Mouse (Mus musculus) brain, adult 2 months (tissue): Measurements from ENCODE around the gene Mrc1.
"Not testable (repeated sequence)": the region's sequence is repeated elsewhere in the genome, so short reads cannot be mapped to it uniquely, and the experiment has no call there.

Experiments used
- DNase-seq: peaks from one replicate; pipeline ENCODE4 v3.0.0; 2011; ENCODE audit warnings: low read depth, low spot score

Gene Mrc1

DNA sequence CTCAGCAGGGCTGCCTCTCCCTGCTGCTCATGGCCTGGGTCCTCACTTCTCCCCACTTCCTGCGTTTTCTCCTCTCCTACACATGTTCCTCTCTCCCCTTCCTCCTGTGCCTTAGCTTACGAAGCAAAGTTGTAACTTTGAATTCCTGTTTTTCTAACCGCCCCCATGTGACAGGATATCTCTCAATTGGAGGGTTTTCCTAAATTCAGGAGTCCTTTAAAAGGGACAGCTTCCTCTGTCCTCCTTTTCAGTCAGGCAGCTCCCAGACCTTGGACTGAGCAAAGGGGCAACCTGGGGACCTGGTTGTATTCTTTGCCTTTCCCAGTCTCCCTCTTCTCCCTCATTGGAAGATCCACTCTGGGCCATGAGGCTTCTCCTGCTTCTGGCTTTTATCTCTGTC, at the start of gene Mrc1:
TSS of gene Mrc1 (plus strand) at position 244 of the 400 bp plus-strand sequence.
- DNase-seq: no peak

DNA sequence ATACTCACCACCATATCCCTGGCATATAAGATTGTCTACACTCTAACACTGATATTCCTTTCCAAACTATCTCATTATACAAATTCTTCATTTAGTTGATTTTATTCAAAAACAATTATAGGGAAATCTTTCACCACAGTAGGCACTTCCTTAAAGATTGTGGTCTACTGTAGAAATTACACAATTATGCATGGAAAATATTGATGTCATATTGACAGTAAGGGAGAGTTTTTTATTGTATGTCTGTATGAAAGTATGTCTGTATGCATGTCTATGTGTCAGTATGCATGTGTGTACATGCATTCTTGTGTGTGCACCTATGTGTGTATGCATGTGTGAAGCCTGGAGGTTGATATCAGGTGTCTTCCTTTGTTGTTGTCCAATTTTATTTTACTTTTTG, 44.8 kb upstream of the Mrc1 start:
- DNase-seq: no peak

DNA sequence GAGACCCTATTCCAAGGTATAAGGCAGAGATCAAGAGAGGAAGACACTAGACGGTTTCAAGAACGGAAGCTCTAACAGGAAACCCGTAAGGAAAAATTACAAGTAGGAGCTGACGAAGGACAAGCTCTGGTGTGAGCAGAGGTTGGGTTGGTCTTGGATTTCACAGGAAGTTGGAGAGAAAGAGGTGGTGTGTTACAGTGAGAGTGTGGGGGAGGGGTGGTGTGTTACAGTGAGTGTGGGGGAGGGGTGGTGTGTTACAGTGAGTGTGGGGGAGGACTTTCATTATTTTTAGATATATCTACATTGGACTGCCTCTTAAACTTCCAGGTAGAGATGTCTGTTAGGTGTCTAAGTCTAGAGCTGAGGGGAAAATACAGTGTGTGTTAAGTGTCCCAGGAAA, 38.5 kb upstream of the Mrc1 start:
- no peak for DNase-seq

DNA sequence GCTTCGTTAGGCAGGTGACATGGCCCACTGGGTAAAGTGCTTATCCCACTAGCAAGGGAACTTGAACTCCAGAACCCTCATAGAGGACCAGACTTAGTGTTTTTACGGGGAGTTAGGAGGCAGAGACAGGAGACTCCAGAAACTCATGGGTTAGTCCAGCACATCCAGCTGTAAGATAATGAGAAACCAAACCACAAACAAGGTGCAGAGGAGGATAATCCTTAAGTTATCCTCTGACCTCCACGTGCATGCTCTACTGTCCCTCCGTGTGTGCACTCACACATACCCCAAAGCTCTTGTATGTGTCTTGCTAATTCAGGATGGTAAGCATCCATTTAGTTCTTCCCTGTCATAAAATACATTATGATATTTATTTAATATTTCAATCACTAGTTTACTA, 37.6 kb upstream of the Mrc1 start:
- no peak for DNase-seq

DNA sequence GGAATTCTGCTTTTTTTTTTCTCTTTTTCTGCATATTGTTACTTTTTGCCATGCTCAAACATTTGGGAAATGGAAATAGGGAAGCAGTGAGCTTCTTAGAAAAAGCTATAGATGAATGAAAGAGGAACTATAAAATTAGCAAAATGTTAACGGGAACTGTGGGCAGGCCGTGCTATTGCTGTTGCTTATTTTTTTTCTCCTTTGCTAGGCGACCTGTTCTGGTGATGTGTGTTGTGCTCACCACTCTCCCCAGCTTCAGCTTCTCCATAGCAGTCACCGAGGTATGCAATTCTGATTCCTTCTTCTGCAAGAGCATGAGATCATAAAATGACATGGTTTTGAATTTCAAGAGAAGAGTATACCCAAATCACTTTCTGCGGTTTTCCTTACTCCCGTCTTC, 37.1 kb upstream of the Mrc1 start:
- DNase-seq: no peak

DNA sequence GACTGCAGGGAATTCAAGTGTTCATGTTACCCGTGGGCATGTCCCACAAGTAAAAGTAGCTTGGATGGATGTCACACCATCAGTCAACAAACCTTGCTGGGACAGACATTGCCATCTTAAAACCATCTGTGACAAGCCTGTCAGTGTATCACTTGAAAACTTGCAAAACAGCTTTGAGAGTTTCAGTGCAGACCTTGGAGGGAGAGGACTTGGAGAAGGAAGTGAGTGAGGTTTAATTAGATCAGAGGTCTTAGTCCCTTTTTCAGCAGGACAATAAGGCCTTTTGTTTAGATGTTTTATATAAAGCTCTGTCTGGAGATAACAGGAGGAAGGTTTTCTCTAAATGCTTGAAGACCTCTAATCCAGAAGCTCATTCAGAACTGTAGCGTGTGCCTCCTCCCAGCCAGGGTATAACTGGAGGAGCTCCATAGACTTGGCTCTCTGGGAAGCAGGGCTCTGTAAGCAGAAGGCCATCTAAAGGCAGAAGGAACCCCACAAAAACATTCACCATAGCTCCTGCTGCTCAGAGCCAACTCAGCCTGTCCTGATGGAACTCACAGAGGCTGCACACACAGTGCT, 30.8 kb upstream of the Mrc1 start:
- not testable (repeated sequence) for DNase-seq

DNA sequence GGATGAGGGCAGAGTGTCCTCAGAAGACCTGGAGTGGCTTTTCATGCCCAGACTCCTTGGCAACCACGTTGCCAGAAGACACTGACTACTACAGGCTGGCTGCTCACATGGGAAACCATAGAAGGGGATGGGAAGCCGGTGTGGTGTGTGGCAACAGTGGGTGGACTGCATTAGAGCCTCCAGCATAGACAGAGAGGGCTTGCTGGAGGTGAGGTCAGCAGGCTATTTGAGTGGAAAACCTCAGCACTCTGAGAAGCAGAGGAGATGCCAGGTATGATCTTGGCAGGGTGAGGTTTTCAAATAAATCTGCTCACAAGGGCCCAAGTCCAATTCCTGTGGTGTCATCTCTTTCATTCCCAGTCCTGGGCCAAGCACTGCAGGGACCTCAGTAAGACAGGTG, 29.6 kb upstream of the Mrc1 start:
- peak; percentile 94 for DNase-seq

DNA sequence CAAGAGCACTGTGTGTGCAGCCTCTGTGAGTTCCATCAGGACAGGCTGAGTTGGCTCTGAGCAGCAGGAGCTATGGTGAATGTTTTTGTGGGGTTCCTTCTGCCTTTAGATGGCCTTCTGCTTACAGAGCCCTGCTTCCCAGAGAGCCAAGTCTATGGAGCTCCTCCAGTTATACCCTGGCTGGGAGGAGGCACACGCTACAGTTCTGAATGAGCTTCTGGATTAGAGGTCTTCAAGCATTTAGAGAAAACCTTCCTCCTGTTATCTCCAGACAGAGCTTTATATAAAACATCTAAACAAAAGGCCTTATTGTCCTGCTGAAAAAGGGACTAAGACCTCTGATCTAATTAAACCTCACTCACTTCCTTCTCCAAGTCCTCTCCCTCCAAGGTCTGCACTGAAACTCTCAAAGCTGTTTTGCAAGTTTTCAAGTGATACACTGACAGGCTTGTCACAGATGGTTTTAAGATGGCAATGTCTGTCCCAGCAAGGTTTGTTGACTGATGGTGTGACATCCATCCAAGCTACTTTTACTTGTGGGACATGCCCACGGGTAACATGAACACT, 28.2 kb upstream of the Mrc1 start:
- DNase-seq: not testable (repeated sequence)

DNA sequence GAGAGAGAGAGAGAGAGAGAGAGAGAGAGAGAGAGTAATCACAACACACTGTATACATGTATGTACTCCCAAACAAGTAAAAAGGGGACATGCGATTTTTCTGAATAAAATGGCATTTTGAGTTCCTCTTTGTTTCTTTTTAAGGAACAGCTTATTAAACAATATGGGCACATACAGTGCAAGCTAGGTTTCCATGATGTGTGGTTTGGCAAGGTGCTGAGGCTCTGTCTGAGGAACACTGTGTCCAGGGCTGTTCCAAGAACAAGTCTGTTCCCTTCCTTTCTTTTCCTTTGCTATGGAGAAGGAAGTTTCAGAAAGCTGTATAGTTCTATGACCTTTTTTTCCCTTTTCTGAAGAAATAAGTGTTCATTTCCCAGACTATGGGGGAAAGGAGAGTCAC, 24.9 kb upstream of the Mrc1 start:
- DNase-seq: no peak

DNA sequence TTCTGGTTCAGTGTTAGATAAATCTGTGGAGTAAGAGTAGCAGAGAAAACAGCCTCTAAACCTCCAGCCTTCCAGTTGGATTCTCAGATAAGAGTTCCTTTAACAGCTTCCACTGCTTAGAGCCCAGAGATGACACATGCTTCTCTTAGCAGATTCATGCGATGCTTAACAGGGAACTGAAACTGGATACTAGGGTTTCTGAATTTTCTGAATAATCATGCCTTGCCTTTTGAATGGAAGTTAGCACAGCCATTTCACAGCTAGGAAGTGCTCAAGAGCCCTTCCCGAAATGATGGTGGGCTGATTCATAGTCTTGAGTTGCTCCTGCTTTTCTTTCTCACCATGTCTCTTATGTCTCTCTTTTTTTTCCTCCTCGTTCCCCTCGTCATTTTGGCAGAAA, 22.4 kb upstream of the Mrc1 start:
- no peak for DNase-seq

DNA sequence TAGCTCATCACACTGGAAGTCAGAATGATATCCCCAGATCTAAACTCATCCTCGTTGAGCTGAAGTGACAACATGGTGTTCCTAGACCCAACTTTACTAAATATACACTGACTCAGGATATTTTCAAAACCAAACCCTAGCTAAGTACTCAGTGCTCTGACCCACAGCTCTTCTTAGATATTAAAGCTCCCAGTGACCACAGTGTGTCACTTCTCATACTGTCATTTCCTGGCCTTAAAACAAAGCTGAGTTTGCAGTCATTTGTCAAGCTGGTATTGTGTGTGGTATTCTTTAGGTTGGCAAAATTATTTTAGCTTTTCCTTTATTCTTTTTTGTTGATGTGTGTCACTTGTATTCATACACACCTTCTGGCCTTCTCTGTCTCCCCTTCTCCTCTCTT, 18.5 kb upstream of the Mrc1 start:
- no peak for DNase-seq

DNA sequence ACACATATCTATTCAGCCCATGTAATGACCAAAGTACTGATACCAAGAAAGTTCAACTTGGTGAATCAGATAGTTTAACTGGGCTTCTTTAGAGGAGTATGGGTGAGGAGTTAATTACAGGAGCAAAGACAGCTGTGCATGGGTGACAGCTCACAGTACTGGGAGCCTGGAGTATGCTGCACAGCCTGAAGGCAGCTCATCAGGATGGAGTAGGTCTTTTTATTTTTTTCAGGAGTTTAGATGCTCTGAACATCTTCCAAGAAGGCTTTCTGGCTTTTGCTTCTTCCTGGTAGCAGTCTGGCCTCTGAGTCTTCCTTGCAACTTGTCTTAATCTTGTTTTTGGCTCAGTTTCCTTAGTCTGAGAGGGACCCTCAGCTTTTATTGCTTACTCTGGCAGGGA, 17.6 kb upstream of the Mrc1 start:
- DNase-seq: no peak

DNA sequence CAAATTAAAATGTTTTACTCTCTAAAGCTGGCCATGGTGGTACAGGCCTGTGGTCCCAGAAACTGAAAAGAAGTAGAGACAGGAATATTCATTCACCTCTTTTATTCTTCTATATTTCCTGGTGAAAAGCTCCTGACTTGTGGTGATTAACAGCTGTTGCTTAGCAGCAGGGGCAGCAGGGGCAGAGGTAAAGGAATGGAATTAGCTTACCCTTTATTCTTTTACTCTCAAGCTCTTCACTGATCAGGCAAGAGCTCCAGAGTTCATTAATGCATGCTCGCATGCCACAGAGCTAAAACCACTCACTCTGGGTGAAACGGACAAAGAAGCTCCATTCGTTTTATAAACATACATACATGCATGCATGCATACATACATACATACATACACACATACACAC, 14.4 kb upstream of the Mrc1 start:
- no peak for DNase-seq

DNA sequence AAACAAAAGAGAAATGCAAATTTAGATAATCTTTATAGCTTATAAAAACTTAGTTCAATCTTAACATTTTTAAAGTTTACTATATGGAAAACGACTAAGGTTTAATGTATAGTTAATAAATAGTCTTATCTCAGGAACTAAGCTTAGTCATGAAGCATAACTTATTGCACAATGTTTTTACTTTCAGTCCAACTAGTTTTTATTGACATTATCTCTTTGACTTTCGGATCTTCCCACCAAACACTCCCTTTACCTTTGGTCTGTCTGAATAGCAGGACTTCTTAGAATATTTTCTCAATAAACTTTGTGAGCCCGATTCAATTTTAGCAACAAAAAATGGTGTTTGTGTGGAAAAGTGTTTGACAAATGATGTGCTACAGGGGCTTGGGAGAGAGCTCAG, 12.5 kb upstream of the Mrc1 start:
- no peak for DNase-seq

DNA sequence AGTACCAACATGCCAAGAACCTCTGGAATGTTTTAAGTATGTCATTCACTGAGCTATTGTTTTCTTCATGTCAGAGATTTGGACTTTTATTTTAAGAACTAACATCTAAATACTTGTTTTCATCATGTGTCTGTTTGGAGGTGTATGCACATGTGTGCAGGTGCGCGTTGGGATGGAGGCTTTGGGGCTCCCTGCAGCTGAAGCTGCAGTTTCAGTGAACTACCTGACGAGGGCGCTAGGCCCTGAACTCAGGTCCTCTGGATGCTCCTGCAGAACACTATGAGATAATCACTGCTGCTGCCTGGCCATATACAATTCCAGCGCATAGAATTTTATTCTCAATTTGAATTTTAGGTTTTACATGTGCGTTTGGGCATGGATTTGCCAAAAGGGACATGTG, 11.1 kb upstream of the Mrc1 start:
- DNase-seq: no peak

DNA sequence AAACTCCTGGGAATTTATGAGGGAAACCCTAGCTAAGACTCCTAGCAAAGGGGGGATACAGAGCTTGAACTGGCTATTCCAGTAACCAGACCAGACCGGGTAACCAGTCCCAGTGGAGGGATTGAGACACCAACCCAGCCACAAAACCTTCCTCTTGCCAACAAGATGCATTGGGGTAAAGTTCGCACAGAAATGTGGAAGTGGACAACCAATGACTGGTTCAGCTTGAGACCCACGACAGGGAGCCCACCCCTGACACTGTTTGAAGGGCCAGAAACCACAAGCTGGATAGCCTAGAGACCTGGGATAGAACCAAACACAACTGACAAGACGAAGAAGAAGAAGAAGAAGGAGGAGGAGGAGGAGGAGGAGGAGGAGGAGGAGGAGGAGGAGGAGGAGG, 4.8 kb upstream of the Mrc1 start:
- DNase-seq: no peak

DNA sequence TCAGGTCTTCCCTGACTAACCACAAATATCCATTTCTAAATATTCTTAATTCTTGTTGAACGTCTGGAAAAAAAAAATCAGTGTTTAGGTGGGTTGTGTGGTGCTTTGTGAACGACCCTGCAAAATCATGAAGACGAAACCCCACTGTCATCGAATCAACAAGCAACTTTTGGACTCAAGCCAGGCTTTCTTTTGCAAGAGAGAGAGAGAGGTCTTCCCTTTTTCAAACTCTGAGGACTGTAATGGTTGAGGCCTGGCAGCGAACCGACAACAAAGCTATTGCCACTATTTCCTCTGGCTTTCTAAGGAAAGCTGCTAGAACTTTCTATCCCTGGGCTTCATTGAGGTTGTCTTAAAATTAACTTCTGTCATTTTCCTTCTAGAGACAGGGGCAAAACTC, 697 bp upstream of the Mrc1 start:
- peak; percentile 10 for DNase-seq

DNA sequence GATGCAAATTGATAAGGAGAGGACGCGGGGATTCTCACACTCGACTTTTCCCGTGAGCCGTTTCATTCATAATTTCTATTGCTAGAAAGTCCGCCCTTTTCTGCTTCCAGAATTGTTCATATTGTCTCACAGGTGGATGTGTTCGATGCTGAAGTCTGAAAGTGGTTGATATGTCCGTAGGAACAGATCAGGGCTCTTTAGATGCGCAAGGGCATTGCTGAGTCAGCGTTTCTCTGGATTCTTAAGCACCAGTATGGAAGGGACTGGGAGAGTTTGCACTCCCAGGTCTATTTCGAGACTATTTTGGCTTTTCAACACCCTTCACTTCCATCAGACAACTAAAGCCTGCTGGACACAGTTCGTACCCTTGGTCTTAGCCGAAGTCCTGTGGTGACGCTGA, 787 bp downstream of the Mrc1 start:
- no peak for DNase-seq

DNA sequence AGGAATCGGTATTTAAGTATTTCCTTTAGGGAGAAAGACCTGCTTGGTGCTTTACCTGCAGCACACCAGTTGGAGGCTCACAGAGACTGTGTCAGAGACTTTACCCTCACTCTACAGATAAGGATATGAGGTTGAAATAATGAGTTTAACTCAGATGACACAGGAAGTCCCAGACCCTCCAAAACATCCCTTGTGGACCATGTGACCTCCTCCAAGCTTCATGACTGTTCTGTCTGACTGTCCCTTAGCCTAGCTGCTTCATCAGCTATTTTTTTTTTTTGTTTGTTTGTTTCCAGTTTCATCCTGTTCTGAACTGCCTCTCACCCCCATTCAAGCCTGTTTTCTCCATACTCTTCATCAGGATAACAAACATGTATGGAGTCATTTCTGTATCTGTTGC, 3.7 kb downstream of the Mrc1 start:
- DNase-seq: no peak

DNA sequence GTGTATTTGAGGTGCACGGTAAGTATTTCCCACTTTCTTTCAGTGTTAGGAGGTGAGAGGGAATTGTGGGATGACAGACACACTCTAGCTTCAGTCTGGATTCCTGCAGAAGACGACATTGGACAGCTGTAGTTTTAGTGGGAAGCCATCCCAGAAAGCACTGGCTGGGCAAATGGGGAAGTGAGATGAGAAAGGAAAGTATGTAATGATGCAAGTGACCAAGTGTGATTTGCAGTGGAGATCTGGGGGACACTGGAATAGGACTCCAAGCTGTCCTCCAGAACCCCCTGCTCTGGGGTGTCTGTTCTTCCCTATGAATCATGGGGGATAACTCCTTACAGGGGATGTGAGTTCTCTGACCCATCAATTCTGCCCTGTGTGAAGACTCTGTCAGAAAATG, 4.8 kb downstream of the Mrc1 start:
- DNase-seq: no peak

DNA sequence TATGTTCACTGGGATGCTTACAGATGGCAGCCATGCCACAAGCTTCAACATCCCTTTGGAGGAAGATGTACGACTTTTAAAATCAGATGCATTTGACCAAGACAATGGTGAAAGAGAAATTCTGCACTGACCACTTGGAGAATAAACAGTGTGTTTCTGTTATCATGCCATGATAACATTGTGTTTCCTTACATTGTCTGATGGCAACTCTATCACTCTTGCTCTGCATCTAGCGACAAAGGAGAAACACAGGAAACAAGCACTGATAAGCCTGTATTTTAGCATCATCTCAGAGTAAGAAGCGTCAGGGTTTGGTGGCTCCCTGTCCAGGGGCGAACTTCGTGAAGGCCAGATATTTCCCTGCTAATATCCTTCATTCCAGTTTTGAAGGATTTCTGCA, 6.1 kb downstream of the Mrc1 start:
- DNase-seq: no peak

DNA sequence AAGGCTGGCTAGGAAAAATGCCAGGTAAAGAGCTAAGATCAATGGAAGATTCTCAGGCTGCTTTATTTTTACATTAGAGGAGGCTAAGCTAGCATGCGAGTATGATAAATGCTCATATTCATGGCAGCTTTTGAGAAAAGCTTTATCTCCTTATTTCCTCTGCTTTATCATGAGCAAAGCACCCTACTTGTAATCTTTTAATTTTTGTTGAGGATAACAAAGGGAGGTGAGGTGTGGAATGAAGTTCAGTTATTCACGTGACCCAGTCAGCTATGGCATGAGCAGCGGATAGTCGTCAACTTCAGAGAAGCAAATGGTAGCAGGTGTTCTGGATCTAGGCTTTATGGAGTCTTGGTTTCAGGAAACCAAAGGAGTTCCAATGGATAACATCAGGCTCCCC, 7.7 kb downstream of the Mrc1 start:
- peak; percentile 2 for DNase-seq

DNA sequence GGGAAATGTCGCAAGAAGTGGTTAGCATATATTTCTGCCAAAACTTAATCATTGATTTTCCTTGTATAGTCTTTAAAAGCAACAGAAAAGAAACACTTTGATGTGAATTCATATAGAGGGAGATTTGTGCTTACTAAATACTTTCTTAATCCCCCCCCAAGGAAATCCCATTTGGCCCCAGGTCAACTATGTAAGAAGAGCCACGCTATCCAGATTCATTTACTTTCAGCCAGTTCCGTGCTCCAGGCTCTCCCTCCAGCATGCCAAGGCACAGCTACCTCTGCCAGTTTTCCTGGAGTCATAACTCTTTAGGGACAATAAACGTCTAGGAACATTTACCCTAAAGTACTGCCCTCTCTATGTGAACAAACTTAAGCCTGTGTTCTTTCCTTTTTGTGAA, 8.5 kb downstream of the Mrc1 start:
- no peak for DNase-seq

DNA sequence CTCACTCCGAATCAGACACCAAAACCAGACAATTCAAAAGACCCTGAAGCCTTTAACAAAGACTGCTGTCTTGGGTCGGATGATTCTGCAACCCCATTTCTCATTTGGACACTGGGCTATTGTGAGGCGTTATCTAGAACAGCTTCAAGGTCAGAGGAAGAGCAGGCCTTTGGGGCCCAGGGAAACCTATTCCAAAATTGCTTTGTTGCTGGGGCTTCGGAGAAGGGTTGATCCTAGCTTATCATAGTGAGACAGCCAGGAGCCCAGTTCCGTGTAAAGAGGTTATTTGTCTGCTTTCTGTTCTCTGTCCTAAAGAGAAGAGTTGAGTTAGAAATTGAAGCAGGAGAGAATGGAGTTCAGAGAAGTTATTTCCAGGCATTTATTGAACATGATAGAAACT, 10.0 kb downstream of the Mrc1 start:
- DNase-seq: no peak
